Mouse (Mus musculus) CD4-positive, CD25-positive, alpha-beta regulatory T cell, adult 4 months (primary cell): ENCODE data around the gene Adamts12. TPM values are rescaled to one million over a fixed set of nuclear protein-coding genes. Genes with fewer than 3 reads are reported as not detected.

Experiments
- ATAC-seq: one replicate; pipeline ENCODE4 v1.8.0; 2017
- polyA plus RNA-seq, 2 experiments: library from polyadenylated mRNA; unstranded; fragments of 100-300 nt; shearing (Covaris generic); gene quantifications; one replicate each; pipeline ENCODE4 v1.2.1; 2017

Gene Adamts12
- polyA plus RNA-seq, 2 experiments from 2014 or later: 0.13 TPM; not detected in 1

- no peak for ATAC-seq
These were observed 101.3 kb downstream of the Adamts12 start for GRCm38 (mm10) chr15:11165883-11166282.

- no peak for ATAC-seq
These were observed 109.4 kb downstream of the Adamts12 start for GRCm38 (mm10) chr15:11173884-11174470.

GRCm38 (mm10) chr15:11174842-11175241 is 110.3 kb downstream of the Adamts12 start:
- no peak for ATAC-seq

- ATAC-seq: no peak
These were observed 112.9 kb downstream of the Adamts12 start for GRCm38 (mm10) chr15:11177448-11177847.

- no peak for ATAC-seq
These were observed 115.2 kb downstream of the Adamts12 start for GRCm38 (mm10) chr15:11179751-11180169.

- no peak for ATAC-seq
These were observed 122.1 kb downstream of the Adamts12 start for GRCm38 (mm10) chr15:11186711-11187110.

GRCm38 (mm10) chr15:11190447-11190846 is 125.9 kb downstream of the Adamts12 start:
- no peak for ATAC-seq

- no peak for ATAC-seq
These were observed 128.2 kb downstream of the Adamts12 start for GRCm38 (mm10) chr15:11192762-11193161.

GRCm38 (mm10) chr15:11197051-11197450 is 132.5 kb downstream of the Adamts12 start:
- no peak for ATAC-seq

GRCm38 (mm10) chr15:11198246-11198795 is 133.7 kb downstream of the Adamts12 start:
- no peak for ATAC-seq

GRCm38 (mm10) chr15:11203084-11203483 is 138.5 kb downstream of the Adamts12 start:
- no peak for ATAC-seq

GRCm38 (mm10) chr15:11204934-11205333 is 140.3 kb downstream of the Adamts12 start:
- no peak for ATAC-seq

- no peak for ATAC-seq
These were observed 146.4 kb downstream of the Adamts12 start for GRCm38 (mm10) chr15:11210976-11211375.

GRCm38 (mm10) chr15:11233906-11234632 is 169.5 kb downstream of the Adamts12 start:
- peak; percentile 64 for ATAC-seq

GRCm38 (mm10) chr15:11240406-11240805 is 175.8 kb downstream of the Adamts12 start:
- ATAC-seq: no peak

GRCm38 (mm10) chr15:11241288-11241687 is 176.7 kb downstream of the Adamts12 start:
- no peak for ATAC-seq

GRCm38 (mm10) chr15:11246402-11246801 is 181.8 kb downstream of the Adamts12 start:
- ATAC-seq: no peak

- ATAC-seq: no peak
These were observed 214.9 kb downstream of the Adamts12 start for GRCm38 (mm10) chr15:11279273-11280080.

- no peak for ATAC-seq
These were observed 216.2 kb downstream of the Adamts12 start for GRCm38 (mm10) chr15:11280689-11281264.

- no peak for ATAC-seq
These were observed 218.6 kb downstream of the Adamts12 start for GRCm38 (mm10) chr15:11283171-11283570.

- ATAC-seq: no peak
These were observed 223.2 kb downstream of the Adamts12 start for GRCm38 (mm10) chr15:11287780-11288179.

GRCm38 (mm10) chr15:11292246-11292645 is 227.7 kb downstream of the Adamts12 start:
- ATAC-seq: no peak

GRCm38 (mm10) chr15:11295016-11295415 is 230.4 kb downstream of the Adamts12 start:
- no peak for ATAC-seq
